Mouse (Mus musculus) liver, adult 2 months (tissue): ENCODE data around the gene Egfl7. TPM values are rescaled to one million over a fixed set of nuclear protein-coding genes. Genes with fewer than 3 reads are reported as not detected.
A peak's percentile ranks its signal among the peaks of the same experiment; 100 is the strongest.

Experiments
- DNase-seq: peaks from one replicate; pipeline ENCODE4 v3.0.0-alpha.2; 2011; ENCODE audit warnings: low read depth, low spot score; ENCODE audit errors: extremely low read depth
- H3K27ac ChIP-seq: fragments of 200-500 bp; replicated peaks from 2 replicates; pipeline ENCODE4 v1.5.1; 2012; ENCODE audit warnings: low read depth, mild to moderate bottlenecking, control low read depth, inconsistent platforms, low read length; ENCODE audit not compliant: insufficient read depth
- H3K27me3 ChIP-seq: fragments of 200-500 bp; 2 replicates; pipeline ENCODE4 v1.6.1; 2012; ENCODE audit warnings: mild to moderate bottlenecking, moderate library complexity, low read length, inconsistent platforms; ENCODE audit not compliant: control insufficient read depth, insufficient read depth
- H3K36me3 ChIP-seq: fragments of 200-500 bp; 2 replicates; pipeline ENCODE4 v1.6.1; 2012; ENCODE audit warnings: low read length, inconsistent platforms; ENCODE audit not compliant: control insufficient read depth, insufficient read depth
- H3K4me1 ChIP-seq: fragments of 200-500 bp; 2 replicates; pipeline ENCODE4 v1.6.1; 2011; ENCODE audit warnings: low read length; ENCODE audit not compliant: control insufficient read depth, insufficient read depth
- H3K4me3 ChIP-seq: fragments of 200-500 bp; 2 replicates; pipeline ENCODE4 v1.5.1; 2011; ENCODE audit warnings: low read depth, mild to moderate bottlenecking, control low read depth, low read length, moderate library complexity; ENCODE audit not compliant: insufficient read depth
- H3K79me2 ChIP-seq: fragments of 200-500 bp; 2 replicates; pipeline ENCODE4 v1.6.1; 2012; ENCODE audit warnings: inconsistent platforms, mild to moderate bottlenecking, low read length, moderate library complexity; ENCODE audit not compliant: control insufficient read depth, insufficient read depth
- H3K9ac ChIP-seq: fragments of 200-500 bp; 2 replicates; pipeline ENCODE4 v1.6.1; 2012; ENCODE audit warnings: low read depth, mild to moderate bottlenecking, control low read depth, inconsistent platforms, low read length
- CTCF ChIP-seq: fragments of 200-500 bp; IDR thresholded peaks from 2 replicates; pipeline ENCODE4 v1.5.1; 2011; ENCODE audit warnings: low read depth, low read length, control low read depth
- POLR2A ChIP-seq: fragments of 200-500 bp; IDR thresholded peaks from 2 replicates; pipeline ENCODE4 v1.6.1; 2011; ENCODE audit warnings: low read length, control low read depth; ENCODE audit not compliant: insufficient read depth; ENCODE audit errors: extremely low read depth
- WGBS: fragments of 180-500 bp; shearing (Covaris S2); methylation state at CpG from one replicate; pipeline ENCODE4 v1.1.7; 2018; 5-methylcytosine and 5-hydroxymethylcytosine counted together
- polyA plus RNA-seq: library from polyadenylated mRNA; depleted of rRNA; stranded (reverse); fragments of >200 nt; gene quantifications from 2 replicates; pipeline ENCODE4 v1.2.3, GENCODE M21; 2012
- total RNA-seq: library from RNA; depleted of rRNA; stranded (reverse); fragments of >200 nt; gene quantifications from 2 replicates; pipeline ENCODE4 v1.2.3, GENCODE M21; 2014

The Egfl7 gene
- total and polyA plus RNA-seq, 2 experiments: 58.6 to 90.0 TPM

DNA sequence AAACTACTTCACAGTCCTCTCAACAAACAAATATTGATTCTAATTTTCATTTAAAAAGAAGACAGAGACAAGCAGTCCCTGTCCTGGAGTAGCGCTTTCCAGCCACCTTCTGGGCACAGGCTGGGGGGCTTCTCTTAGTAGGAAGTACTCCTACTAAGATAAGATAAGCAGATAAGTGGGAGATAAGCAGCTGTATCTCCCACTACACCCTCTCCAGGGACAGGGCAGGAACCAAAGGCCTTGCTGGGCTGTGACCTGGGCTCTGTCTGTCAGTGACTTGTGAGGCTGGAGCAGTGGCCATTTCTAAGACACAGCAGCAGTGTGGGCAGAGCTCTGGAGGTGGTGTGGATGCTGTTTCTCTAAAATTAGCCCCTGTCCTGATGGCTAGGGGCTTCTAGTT lies 4.4 kb upstream of the Egfl7 start:
- no peaks in the 10 kb centered on the region for H3K27me3 ChIP-seq
- 93% methylated on average over 1 of the region's 1 CpGs for WGBS
- no peak for TF ChIP-seq POLR2A
- TF ChIP-seq CTCF: no peak
- 0 out of 2 replicates have a peak overlapping the region, but pooled peaks have one; percentile 21 for H3K9ac ChIP-seq
- peaks cover 4% of the 10 kb centered on the region; the same call in 1 of the 2 replicates for H3K4me1 ChIP-seq
- no peaks in the 10 kb centered on the region for H3K79me2 ChIP-seq
- DNase-seq: no peak
- H3K27ac ChIP-seq: peak overlapping the region; percentile 75
- H3K4me3 ChIP-seq: no peak overlapping the region
- H3K36me3 ChIP-seq: no peaks in the 10 kb centered on the region

DNA sequence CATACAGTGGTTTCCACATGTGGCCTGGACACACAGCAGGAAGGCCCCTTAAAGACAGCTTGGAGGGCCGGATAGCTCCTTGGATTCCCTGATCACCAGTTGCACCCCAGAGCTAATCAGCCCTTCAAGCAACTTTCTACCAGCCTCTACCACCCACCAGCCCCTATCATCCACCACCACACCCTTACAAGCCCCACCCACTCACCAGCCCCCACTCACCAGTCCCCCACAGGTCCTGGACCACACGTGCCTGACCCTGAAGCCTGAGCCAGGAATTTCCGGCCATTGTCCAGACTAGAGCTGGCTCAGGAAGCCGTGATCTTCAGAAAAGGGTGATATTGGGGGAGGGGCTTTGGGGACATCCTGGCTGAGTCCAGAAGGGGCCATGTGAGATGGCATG lies 3.9 kb upstream of the Egfl7 start:
- no peak overlapping the region for H3K4me3 ChIP-seq
- peaks cover 4% of the 10 kb centered on the region; the same call in 1 of the 2 replicates for H3K4me1 ChIP-seq
- 78% methylated on average over 4 of the region's 4 CpGs for WGBS
- H3K9ac ChIP-seq: no peak overlapping the region
- no peaks in the 10 kb centered on the region for H3K36me3 ChIP-seq
- no peaks in the 10 kb centered on the region for H3K79me2 ChIP-seq
- TF ChIP-seq POLR2A: no peak
- no peak for TF ChIP-seq CTCF
- peak overlapping the region; percentile 85 for H3K27ac ChIP-seq
- no peaks in the 10 kb centered on the region for H3K27me3 ChIP-seq
- no peak for DNase-seq

DNA sequence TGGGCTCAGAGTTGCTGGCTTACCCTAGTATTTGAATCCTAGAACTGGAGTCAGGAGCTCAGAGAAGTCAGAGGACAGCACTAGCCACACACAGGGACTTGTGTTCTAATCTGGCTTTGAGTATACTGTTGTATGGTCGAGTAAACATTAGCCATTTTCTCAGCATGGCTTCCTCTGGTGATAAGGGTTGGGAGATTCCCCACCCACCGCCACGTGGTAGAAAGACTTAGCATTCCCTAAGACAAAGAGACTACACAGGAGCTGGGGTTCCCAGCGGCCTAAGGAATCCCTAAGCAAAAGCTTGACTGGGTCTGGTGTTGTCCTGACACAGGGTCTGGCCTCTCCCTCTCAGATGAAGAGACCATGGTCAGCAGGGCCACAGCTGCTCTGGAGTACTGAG lies 3.4 kb upstream of the Egfl7 start:
- DNase-seq: no peak
- peak overlapping the region; percentile 85 for H3K27ac ChIP-seq
- TF ChIP-seq CTCF: no peak
- no peak for TF ChIP-seq POLR2A
- H3K36me3 ChIP-seq: no peaks in the 10 kb centered on the region
- no peak overlapping the region for H3K4me3 ChIP-seq
- no peaks in the 10 kb centered on the region for H3K79me2 ChIP-seq
- 0 out of 2 replicates have a peak overlapping the region, but pooled peaks have one; percentile 39 for H3K9ac ChIP-seq
- H3K4me1 ChIP-seq: peaks cover 4% of the 10 kb centered on the region; the same call in 1 of the 2 replicates
- no peaks in the 10 kb centered on the region for H3K27me3 ChIP-seq
- 71% methylated on average over 4 of the region's 4 CpGs for WGBS

DNA sequence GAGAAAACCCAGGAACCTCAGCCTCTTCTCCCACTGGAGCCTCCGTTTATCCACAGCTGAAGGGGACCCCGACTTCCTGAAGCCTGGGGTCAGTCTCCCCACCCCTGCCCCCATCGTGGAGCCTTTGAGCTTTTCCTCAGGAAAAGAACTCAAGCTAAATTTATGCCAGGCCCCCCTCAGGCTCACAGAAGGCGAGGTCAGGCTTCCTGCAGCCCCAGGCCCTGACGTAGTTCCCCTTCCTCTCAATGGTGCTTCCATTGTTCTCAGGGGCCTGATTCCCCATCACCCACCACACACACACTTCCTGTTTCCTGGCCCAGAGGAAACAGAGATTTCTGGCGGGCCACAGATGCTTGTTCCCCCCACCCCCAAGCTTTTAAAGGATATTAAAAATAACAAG lies 1.4 kb upstream of the Egfl7 start:
- Histone ChIP-seq H3K4me1 (no peaks in the 10 kb centered on the region), H3K9ac (no peak overlapping the region), H3K79me2 (no peaks in the 10 kb centered on the region), H3K4me3 (no peak overlapping the region), H3K27me3 (no peaks in the 10 kb centered on the region), H3K27ac (peak overlapping the region; percentile 82), H3K36me3 (no peaks in the 10 kb centered on the region)
- DNase-seq: no peak
- TF ChIP-seq POLR2A: no peak
- TF ChIP-seq CTCF: no peak
- WGBS: 78% methylated on average over 6 of the region's 6 CpGs

DNA sequence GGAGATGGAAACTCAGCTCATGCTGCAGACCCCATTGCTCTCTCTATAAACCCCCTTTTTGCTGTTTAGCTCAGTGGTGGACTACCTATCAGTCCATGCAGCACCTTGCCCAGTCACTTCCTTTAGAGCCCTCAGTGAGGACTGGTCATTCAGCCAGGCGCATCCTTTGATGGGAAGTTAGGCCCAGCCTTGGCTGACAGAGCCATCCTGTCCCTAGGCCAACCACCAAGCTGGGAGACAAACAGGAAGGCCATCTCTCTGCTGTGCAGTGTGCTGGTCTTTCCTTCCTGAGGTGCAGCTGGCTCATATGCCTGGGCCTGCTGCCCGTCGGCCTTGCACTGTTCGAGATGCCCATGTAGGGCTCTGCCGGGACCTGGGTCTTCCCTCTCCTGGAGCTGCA lies 937 bp downstream of the Egfl7 start:
- TF ChIP-seq CTCF (no peak), POLR2A (no peak)
- DNase-seq: no peak
- no peaks in the 10 kb centered on the region for H3K4me1 ChIP-seq
- no peaks in the 10 kb centered on the region for H3K27me3 ChIP-seq
- 82% methylated on average over 5 of the region's 5 CpGs for WGBS
- H3K79me2 ChIP-seq: no peaks in the 10 kb centered on the region
- peak overlapping the region; percentile 53 for H3K4me3 ChIP-seq
- H3K36me3 ChIP-seq: no peaks in the 10 kb centered on the region
- peak overlapping the region; percentile 83 for H3K27ac ChIP-seq
- peak overlapping the region; percentile 50 for H3K9ac ChIP-seq

DNA sequence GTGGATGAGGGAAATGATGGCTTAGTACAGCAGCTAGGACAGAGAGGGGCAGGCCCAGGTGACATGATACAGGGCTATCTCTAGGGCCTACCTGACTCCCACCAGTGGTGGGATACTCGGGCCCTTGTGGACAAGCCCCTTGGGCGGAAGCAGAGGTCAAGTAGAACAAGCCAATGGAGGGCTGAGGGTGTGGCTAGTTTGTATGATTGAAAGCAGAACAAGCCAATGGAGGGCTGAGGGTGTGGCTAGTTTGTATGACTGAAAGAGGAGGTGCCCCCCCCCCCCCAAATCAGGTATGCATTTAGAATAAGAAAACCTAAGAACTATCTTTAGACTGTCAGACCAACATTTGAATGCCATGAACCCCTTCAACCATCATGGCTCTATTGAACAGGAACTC lies 2.4 kb downstream of the Egfl7 start:
- H3K4me3 ChIP-seq: peak overlapping the region; percentile 43
- H3K27me3 ChIP-seq: no peaks in the 10 kb centered on the region
- H3K27ac ChIP-seq: peak overlapping the region; percentile 82
- 70% methylated on average over 2 of the region's 2 CpGs for WGBS
- 0 out of 2 replicates have a peak, but pooled peaks cover 3% of the 10 kb centered on the region for H3K4me1 ChIP-seq
- no peaks in the 10 kb centered on the region for H3K79me2 ChIP-seq
- TF ChIP-seq CTCF: no peak
- TF ChIP-seq POLR2A: no peak
- H3K9ac ChIP-seq: peak overlapping the region; percentile 50; the same call in 1 of the 2 replicates
- H3K36me3 ChIP-seq: no peaks in the 10 kb centered on the region
- DNase-seq: no peak
